Mouse (Mus musculus): ENCODE data around the gene Olfr381. TPM values are rescaled to one million over a fixed set of nuclear protein-coding genes. Genes with fewer than 3 reads are reported as not detected.
"Not testable (repeated sequence)": the region's sequence is repeated elsewhere in the genome, so short reads cannot be mapped to it uniquely, and the experiment has no call there.

Gene Olfr381
- total RNA-seq (2015) (not detected in 2 replicates), total RNA-seq (2017) (not detected in 2 replicates)

GRCm38 (mm10) chr11:73491503-73491902 lies at the start of gene Olfr381:
TSS of gene Olfr381 (minus strand) at chr11:73491603.
- ATAC-seq (ENCODE audit: poor library complexity, severe bottlenecking) = no peak

- ATAC-seq (ENCODE audit: poor library complexity, severe bottlenecking) = not testable (repeated sequence)
These were observed 37.6 kb upstream of the Olfr381 start for GRCm38 (mm10) chr11:73528971-73529370.

- no peak for ATAC-seq (ENCODE audit: poor library complexity, severe bottlenecking)
These were observed 25.7 kb upstream of the Olfr381 start, which contains the start of gene Olfr382 for GRCm38 (mm10) chr11:73517097-73517496. TSS of gene Olfr382 (minus strand) at chr11:73517197.

- ATAC-seq (ENCODE audit: poor library complexity, severe bottlenecking) = no peak
These were observed 34.0 kb downstream of the Olfr381 start, which contains the start of gene Olfr380 for GRCm38 (mm10) chr11:73457408-73457807. TSS of gene Olfr380 (minus strand) at chr11:73457508.

Other genes with a start within 250 kb of the Olfr381 start
- not detected in 2 replicates for gene Trpv3, start 224.2 kb downstream of the Olfr381 start, total RNA-seq (2015)
- not detected in 2 replicates for gene Trpv3, start 224.2 kb downstream of the Olfr381 start, total RNA-seq (2017)
- 1.1 and 1.3 TPM in 2 replicates for gene Aspa, start 162.0 kb downstream of the Olfr381 start, total RNA-seq (2015)
- gene Aspa, start 162.0 kb downstream of the Olfr381 start, total RNA-seq (2017) = 1.7 and 2.2 TPM in 2 replicates
- not detected in 2 replicates for gene Gm49340, start 161.9 kb downstream of the Olfr381 start, total RNA-seq (2015)
- gene Gm49340, start 161.9 kb downstream of the Olfr381 start, total RNA-seq (2017) = not detected in 2 replicates
- not detected in 2 replicates for gene Spata22, start 161.9 kb downstream of the Olfr381 start, total RNA-seq (2015)
- not detected in 2 replicates for gene Spata22, start 161.9 kb downstream of the Olfr381 start, total RNA-seq (2017)
- not detected in 2 replicates for gene Olfr20, start 140.8 kb downstream of the Olfr381 start, total RNA-seq (2015)
- gene Olfr20, start 140.8 kb downstream of the Olfr381 start, total RNA-seq (2017) = not detected in 2 replicates
- not detected in 2 replicates for gene Olfr376, start 120.4 kb downstream of the Olfr381 start, total RNA-seq (2015)
- gene Olfr376, start 120.4 kb downstream of the Olfr381 start, total RNA-seq (2017) = not detected in 2 replicates
- not detected in 2 replicates for gene Olfr1, start 92.0 kb downstream of the Olfr381 start, total RNA-seq (2015)
- gene Olfr1, start 92.0 kb downstream of the Olfr381 start, total RNA-seq (2017) = not detected in 2 replicates
- gene Olfr378, start 63.1 kb downstream of the Olfr381 start, total RNA-seq (2015) = not detected in 2 replicates
- gene Olfr378, start 63.1 kb downstream of the Olfr381 start, total RNA-seq (2017) = not detected in 2 replicates
- not detected in 2 replicates for gene Olfr380, start 34.1 kb downstream of the Olfr381 start, total RNA-seq (2015)
- not detected in 2 replicates for gene Olfr380, start 34.1 kb downstream of the Olfr381 start, total RNA-seq (2017)
- not detected in 2 replicates for gene Olfr382, start 25.6 kb upstream of the Olfr381 start, total RNA-seq (2015)
- not detected in 2 replicates for gene Olfr382, start 25.6 kb upstream of the Olfr381 start, total RNA-seq (2017)
- gene Olfr385, start 101.4 kb upstream of the Olfr381 start, total RNA-seq (2015) = not detected in 2 replicates
- not detected in 2 replicates for gene Olfr385, start 101.4 kb upstream of the Olfr381 start, total RNA-seq (2017)
- not detected in 2 replicates for gene Olfr384, start 107.0 kb upstream of the Olfr381 start, total RNA-seq (2015)
- not detected in 2 replicates for gene Olfr384, start 107.0 kb upstream of the Olfr381 start, total RNA-seq (2017)
- gene Zfp735, start 197.2 kb upstream of the Olfr381 start, total RNA-seq (2015) = not detected in 2 replicates
- gene Zfp735, start 197.2 kb upstream of the Olfr381 start, total RNA-seq (2017) = not detected in 2 replicates

Measured in megakaryocyte, adult 5-6 weeks (primary cell).